Mouse (Mus musculus): ENCODE measurements around the gene Sirt4.
"Not testable (repeated sequence)": the region's sequence is repeated elsewhere in the genome, so short reads cannot be mapped to it uniquely, and the experiment has no call there.

Gene Sirt4

DNA sequence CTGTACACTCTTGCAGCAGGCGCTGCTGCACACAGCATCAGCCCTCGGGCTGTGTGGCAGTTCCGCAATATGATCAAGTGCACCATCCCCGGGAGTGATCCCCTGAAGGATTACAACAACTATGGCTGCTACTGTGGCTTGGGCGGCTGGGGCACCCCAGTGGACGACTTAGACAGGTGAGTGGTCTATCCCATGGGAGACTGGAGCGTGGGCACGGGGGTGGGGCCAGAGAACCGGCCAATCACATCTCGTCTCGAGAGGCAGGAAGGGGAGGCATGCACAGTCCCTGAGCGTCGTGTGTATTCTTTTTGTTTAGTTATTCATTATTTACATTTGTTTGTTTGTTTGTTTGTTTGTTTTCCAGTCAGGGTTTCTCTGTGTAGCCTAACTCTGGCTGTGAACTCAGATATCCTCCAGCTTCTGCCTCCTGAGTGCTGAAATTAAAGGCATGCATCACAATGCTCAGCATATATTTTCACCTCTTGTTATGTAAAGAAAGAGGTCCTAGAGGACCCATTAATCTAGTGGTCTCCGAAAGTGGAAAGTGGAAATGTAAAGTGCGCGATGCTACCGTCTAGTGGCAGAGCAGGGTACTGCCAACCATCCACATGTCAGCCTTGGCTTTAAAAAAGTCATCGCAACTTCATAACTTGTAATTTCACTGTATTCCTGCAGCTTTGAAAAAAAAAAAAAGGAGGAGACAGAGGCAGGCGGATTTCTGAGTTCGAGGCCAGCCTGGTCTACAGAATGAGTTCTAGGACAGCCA lies 13.6 kb downstream of the Sirt4 start:
- peak; percentile 66 for DNase-seq (ENCODE audit: extremely low spot score)

DNA sequence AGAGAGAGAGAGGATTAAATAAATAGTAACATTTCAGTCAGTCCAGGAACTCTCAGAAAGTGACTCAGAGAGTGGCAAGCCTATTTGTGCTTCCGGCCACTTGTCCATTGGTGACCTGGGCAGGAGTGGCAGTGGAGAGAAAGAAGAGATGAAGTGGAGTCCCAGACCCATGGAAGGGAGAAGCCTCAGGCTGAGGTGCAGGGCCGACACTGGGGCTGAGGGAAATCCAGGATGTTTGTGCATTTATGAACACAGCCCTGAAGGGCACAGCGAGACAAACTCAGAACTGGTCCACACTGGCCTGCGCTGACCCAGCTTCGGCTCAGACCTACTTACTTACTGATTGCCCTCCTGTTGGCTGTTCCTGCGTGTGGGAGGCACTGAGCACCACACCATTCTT lies 14.7 kb downstream of the Sirt4 start:
- DNase-seq (ENCODE audit: extremely low spot score), result no peak

DNA sequence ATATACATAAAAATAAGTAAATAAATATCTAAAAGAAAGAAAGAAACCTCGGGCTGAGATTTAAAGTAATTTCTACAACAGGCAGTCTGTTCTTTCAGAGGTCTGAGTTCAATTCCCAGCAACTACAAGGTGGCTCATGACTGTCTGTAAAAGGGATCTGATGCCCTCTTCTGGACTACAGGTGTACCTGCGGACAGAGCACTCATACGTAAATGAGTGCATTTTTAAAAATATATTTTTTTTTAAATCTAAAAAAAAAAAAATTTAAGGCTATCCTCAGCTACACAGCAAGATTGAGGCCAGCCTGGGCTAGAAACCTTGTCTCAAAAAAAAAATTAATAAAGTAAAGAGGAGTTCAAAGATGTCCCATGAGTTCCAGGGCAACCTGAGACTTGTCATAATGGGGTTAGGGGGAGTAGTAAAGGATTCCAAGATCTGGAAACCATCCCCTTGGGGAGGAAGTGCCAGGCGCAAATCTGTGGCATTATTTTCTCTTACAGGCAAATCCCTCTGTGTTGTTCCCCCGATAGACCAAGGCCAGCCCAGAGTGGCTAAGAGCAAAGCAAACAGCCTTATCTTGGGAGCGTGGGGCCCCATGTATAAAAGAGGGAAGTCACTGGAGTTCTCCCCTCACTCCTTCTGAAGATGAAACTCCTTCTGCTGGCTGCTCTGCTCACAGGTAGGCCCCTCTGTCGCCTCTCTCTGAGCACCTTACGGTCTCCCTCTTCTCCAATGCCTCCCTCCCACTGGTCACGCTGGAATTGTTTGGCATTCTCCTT lies 18.7 kb downstream of the Sirt4 start, which contains the start of gene Pla2g1b:
Gene Pla2g1b (plus strand): TSS at position 621 of the 779 bp plus-strand sequence.
- no peak for DNase-seq (ENCODE audit: extremely low spot score)

DNA sequence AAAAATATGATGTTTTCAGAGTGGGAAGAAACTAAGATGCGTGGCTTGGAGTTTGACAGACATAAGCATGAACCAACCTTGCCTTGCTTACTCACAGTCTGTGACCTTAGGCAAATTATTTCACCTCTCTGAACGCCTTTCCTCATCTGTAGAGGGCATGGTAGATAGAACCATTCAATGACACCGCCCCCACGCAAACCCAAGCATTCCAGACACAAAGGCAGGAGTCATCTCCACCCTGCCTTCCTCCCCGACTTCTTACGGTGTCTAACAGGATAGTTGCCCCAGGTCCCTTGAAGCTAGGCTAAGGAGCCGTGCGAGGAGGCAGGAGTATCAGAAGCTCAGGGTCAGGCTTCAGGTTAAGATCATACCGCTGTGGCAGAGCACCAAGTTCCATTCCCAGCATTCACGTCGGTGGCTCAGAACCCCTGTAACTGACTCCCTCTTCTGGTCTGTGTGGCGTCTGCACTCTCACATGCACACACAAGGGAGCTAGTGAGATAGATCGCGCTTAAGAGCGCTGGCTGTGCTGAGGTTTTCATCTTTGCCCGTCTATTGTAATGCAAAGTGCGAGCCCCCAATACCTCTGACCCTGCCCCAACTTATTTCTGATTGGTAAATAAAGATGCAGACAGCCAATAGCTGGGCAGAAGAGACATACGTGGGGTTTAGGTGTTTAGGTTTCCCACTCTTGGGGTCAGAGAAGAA lies 20.0 kb downstream of the Sirt4 start:
- DNase-seq (ENCODE audit: extremely low spot score), result no peak

DNA sequence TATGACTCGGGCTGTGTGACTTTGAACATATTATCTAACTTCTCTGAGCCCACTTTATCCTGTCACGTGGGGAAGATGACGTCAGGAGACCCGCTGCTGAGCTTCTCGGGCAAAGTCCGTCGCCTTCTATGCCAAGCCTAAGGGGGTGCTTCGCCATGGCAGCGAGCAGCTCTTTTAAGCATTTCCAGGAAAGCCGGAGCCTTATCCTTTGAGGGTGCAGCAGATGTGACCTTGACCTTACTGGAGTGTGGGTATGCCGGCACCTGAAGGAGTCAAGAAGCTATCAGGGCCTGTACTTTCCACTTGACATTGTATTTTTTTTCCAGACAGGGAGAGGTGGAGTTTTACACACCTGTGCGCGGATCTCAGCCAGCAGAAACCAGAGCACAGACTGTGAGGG lies 25.6 kb downstream of the Sirt4 start:
- no peak for DNase-seq (ENCODE audit: extremely low spot score)

DNA sequence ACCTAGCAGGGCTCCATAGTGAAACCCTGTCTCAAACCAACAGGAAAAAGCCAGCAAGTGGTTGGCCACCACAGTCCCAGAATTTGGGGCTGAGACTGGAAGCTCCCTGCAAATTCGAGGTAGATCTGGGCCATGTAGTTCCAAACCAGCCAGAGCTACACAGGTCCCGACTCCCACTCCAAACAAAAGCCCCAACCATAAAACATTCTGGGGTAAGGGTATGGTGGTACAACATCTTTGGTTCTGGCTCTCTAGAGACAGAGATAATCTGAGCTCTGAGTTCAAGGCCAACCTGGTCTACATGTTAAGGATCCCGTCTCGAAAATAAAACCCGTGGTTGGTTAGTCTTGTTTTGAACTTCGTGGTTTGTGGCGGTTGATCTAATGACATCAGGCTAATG lies 28.7 kb downstream of the Sirt4 start:
- DNase-seq (ENCODE audit: extremely low spot score), result no peak

DNA sequence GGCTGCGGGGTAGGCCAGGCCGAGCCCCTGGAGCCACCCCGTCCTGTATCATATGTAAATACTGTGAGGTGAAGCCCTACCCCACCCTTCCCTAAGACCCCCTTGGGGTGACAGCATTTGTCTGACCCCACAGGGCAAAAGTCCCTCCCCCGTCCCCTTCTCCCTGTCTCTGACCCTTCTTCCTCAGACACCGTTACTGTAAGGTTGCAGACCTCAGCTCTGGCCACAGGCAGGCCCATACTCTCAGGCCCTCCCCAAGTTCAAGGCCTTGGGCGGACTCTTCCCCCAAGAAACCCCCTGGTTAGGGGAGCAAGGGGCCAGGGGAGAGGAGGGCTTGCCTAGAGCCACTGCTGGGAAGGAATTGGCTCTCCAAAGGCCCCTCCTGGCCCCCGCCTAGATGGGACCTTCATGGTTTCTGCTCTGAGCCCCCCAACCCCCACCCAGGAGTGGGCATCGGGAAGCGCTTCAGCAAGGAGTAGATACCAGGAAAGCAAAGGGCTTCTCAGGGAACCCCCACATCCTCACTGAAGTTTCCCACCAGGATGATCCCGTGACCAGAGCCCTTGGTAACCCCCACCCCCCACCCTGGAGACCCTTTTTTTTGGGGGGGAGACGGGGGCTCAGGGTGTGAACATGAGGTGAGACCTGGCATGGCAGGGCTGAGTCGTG lies 30.0 kb downstream of the Sirt4 start:
- no peak for DNase-seq (ENCODE audit: extremely low spot score)

DNA sequence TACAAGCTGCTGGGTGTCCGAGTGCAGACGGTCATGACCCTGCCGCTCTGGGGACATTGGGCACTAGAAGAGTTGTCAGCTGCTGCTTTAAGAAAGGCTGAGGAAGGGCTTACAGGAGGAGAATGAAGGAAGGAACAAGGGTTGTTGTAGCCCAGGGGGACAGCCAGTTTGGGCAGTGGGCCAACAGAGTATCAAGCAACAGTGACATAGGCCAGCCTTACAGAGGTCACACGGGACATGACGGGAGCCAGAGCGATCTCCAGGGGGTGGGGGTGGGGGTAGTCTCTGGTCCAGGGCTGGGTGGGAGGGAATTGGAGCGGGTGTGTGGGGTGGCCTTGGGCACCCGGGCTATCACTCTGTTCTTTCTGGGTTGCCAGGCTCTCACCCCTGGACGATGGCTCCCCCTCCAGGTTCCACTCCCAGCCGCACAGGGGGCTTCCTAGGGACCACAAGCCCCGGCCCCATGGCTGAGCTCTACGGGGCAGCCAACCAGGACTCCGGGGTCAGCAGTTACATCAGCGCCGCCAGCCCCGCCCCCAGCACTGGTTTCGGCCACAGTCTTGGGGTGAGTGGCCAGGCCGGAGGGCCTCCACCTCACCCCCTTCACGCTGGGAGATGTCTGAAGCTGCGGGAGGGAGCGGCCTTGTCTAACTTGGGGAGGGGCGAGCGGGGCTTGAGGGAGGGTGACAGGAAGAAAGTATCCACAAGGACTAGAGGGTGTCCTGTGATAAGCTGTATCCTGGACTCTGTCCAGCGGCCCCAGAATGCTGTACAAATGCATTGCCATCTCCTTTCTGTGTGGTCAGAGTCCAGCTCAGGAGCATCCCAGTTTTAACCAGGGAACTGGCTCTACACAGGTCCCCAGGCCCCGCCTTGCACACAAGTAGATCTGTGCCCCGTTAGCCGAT lies 33.9 kb downstream of the Sirt4 start:
- no peak for DNase-seq (ENCODE audit: extremely low spot score)

DNA sequence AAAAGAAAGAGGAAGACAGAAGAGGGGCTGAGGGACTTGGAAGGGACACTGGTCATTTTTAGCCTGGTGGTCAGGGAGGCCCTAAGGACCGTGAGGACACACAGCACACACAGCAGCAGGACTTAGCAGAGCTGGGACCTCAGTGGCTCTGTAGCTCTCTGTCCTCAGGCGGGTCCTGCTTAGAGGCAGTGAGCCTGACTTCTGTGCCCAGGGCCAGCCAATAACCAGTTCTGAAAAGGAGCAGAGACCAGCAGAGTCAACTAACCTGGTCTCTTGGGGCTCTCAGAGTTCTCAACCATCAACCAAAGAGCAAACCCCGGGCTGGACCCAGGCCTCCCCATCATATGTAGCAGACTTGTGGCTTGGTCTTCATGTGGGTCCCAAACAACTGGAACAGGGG lies 35.3 kb downstream of the Sirt4 start:
- no peak for DNase-seq (ENCODE audit: extremely low spot score)

DNA sequence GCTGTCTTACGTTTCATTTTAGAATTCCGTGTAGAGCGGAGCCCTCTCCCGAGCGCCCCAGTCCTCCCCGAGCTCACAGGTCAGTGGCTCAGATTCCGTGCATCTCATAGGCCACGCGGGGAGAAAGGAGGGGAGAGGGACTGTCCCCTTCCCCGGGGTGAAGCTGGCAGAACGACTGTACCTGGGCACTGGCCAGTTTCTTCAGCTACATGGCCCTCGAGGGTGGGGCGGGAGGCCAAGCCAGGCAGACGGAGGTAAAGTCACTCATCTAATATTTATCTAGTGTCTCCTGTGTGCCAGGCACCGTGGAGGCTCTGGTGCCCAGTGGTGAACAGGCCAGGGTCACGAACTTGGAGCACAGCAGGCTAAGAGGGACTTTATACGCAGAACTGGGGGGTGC lies 37.4 kb downstream of the Sirt4 start:
- DNase-seq (ENCODE audit: extremely low spot score), result no peak

DNA sequence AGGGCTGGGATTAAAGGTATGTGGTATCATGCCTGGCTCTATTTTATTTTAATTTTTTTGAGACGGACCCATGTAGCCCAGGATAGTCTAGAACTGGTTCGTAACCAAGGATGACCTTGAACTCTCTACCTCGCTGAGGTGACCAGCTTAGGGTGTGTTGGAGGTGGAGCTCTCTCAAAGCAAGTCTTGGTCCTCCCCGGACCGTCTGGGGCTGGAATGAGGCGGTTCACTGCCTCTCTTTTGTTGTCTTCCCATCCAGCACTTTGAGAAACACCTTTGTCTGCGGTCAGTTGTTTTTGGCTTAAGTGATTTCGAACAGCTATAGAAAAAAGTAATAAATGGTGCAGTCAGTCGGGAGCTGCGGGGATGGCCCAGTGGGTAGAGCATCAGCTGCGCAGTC lies 40.4 kb downstream of the Sirt4 start:
- DNase-seq (ENCODE audit: extremely low spot score), result no peak

DNA sequence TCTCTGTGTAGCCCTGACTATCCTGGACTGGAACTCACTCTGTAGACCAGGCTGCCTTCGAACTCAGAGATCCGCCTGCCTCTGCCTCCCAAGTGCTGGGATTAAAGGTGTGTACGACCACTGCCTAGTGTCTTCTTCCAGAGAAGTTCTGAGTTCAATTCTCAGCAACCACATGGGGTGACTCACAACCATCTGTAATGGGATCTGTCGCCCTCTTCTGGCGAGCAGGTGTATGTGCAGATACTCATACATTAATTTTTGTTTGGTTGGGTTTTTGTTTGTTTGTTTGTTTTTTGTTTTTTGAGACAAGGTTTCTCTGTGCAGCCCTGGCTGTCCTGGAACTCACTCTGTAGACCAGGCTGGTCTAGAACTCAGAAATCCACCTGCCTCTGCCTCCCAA lies 41.9 kb downstream of the Sirt4 start:
- DNase-seq (ENCODE audit: extremely low spot score), result not testable (repeated sequence)

DNA sequence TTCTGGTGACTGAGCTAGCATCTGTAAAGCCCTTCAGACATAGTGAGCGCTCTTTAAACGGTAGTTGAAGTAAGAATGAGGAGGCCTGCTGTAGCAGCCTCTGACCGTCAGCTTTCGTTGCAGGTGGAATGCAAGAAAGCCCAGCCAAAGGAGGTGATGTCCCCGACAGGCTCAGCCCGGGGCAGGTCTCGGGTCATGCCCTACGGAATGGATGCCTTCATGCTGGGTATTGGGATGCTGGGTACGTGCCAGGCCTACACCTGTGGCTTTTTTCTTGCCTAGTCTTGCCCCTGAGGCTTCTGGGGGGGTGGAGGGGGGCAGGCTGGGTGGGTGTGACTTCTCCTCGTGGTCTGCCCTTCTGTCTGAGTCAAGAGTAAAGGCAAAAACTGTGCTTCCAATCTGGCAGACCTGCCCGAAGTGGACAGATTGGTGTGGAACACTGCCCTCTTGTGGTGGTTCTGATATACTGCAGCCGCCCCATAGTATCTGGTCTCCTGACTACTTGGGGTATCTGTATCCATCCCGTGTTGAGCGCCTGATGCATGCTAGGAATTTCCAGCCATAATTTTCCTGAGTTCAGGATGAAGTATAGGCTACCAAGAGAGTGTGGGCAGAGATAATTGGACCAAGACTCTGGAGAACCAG lies 43.2 kb downstream of the Sirt4 start:
- DNase-seq (ENCODE audit: extremely low spot score), result peak; percentile 84

DNA sequence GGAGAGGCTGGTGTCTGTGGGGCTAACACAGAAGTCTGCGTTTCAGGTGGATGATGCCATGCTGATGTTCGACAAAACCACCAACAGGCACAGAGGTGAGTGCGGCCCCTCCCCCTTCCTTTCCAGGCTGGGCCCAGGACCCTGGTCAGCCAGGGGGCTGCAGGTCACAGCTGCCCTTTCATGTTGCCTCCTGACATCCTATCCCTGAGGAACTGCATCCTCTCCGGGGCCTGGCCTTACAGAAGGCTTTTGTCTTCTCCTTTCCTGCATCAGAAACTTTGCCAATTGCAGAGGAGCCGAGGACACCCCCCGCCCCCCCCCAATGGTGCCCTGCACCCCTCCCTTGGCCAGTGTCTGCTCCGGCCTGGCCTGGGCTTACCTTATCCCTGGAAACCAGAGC lies 45.9 kb downstream of the Sirt4 start:
- peak; percentile 52 for DNase-seq (ENCODE audit: extremely low spot score)

DNA sequence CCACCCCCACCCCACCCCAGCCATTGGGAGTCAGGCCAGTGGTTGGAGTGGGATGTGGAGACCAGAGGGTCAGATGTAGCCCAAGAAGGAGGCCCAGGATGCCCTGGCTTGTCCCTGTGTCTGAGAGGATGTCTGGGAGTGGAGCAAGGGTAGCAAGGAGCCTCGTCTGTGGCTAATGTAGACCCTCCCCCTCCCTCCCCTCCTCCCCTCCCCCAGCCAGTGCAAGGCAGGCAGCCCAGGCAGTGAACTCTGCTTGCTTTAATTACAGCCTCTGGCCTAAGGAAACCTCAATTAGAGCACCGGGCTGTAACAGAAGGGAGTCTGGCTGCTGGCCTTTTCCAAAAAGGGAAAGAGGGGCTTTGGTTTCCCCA lies 46.6 kb downstream of the Sirt4 start:
- DNase-seq (ENCODE audit: extremely low spot score), result peak; percentile 78

DNA sequence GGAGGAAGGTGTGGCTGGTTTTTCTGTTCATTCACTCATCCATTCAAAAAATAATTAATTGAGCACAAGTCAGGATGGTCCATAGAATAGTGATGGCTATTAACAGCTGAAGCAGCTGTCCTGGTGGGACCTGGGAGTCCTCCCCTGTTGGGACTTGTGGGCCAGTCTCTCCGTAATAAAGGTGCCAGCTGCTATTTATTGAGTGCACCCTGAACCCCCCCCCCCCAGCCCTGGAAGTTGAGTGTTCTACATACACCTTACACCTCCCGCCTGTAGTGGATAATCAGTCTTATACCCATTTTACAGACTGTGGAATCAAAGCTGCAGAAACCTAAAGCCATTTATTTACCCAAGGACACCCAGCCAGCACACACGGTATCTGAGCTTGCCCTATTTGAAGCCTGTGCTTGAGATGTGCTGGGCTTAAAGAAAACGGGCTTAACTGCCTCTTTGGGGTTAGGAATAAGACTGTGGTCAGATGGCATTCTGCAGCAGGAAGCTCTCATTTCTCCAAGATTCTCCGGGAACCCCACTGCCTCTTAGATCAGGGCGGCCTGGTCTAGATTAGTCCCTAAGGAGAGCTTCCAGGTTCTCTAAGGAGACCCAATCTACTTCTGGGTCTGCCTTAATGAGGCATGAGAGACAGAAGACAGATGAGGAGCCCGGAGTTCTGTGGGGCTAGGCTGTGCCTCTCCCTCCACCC lies 47.1 kb downstream of the Sirt4 start:
- DNase-seq (ENCODE audit: extremely low spot score), result no peak

DNA sequence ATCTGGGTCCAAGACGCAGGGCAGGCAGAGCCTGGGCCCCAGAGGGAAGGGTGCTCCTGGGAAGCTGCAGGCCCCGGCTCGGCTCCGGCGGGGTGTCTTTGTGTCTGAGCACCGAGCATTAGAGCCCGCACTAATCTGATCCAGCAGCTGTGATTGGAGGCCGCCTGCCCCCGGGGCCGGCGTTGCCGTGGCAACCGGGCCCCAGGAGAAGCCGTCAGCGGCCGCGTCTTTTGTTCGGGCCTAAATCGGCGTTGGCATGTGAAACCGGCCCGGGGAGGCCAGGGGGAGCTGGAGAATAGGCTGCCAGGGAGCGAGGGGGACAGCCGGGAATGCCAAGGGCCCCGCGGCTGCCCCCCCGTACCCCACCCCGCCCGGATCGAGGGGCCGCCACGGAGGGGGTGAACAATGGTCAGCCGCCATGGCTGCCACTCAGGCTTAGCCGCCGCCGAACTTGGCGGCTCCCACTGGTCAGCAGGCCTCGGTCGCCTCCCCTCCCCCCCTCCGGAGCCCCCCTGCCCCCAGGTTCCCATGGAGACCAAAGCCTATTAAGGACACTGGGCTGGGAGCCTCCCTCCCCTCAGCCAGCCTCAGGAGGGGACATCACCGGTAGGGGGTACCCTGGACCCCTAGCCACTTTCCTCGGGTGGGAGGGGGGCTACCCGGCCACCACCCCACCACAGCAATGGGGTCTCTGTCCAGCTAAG lies 48.0 kb downstream of the Sirt4 start:
- DNase-seq (ENCODE audit: extremely low spot score), result peak; percentile 96

DNA sequence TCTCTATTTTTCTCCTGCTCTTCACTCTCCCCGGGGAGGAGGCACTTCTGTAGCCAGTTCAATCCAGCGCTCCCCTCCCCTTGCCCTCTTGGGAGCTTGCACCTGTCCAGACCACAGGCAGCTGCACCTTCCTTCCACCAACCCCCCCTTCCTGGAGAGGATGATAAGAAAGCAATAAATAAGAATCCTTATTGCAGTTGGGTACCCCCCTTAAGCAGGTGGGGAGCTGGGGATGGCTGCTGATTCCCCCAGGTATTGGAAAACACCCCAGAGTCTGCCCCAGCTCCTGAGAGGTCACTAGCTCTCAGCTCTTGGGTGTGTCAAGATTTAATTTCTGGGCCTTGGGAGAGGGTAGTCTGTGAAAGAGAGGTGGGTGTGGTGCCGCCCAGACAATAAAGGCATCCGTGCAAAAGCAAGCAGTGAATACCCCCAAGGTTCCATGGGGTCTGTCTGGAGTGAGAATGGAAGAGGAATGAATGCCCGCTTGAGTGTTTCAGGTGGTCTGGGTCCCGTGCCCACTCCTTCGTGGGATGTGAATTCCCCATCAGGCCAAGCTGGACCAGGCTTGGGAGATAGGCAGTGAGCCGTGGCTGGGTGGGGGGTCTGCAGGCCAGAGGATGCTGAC lies 48.7 kb downstream of the Sirt4 start:
- no peak for DNase-seq (ENCODE audit: extremely low spot score)
